Mouse (Mus musculus) kidney, adult 2 months (tissue): ENCODE measurements around the gene Cpt1a. TPM values are rescaled to one million over a fixed set of nuclear protein-coding genes. Genes with fewer than 3 reads are reported as not detected.

Experiments used
- DNase-seq: peaks from one replicate; pipeline ENCODE4 v3.0.0; 2021
- H3K27ac ChIP-seq: fragments of 200-500 bp; 2 replicates; pipeline ENCODE4 v1.5.1; 2012; ENCODE audit warnings: low read depth, low read length, control low read depth, inconsistent platforms; ENCODE audit not compliant: insufficient read depth
- H3K27me3 ChIP-seq: fragments of 200-500 bp; replicated peaks from 2 replicates; pipeline ENCODE4 v1.6.1; 2012; ENCODE audit warnings: mild to moderate bottlenecking, moderate library complexity, low read length, inconsistent platforms; ENCODE audit not compliant: control insufficient read depth, insufficient read depth
- H3K36me3 ChIP-seq: fragments of 200-500 bp; 2 replicates; pipeline ENCODE4 v1.6.1; 2012; ENCODE audit warnings: mild to moderate bottlenecking, moderate library complexity, low read length, inconsistent platforms; ENCODE audit not compliant: control insufficient read depth, insufficient read depth
- H3K4me1 ChIP-seq: fragments of 200-500 bp; 2 replicates; pipeline ENCODE4 v1.6.1; 2011; ENCODE audit warnings: low read length; ENCODE audit not compliant: control insufficient read depth, insufficient read depth
- H3K4me3 ChIP-seq: fragments of 200-500 bp; 2 replicates; pipeline ENCODE4 v1.5.1; 2011; ENCODE audit warnings: mild to moderate bottlenecking, low read depth, low read length, control low read depth; ENCODE audit not compliant: insufficient read depth
- CTCF ChIP-seq: fragments of 200-500 bp; conservative IDR thresholded peaks from 2 replicates; pipeline ENCODE4 v1.5.1; 2011; ENCODE audit warnings: low read depth, mild to moderate bottlenecking, control low read depth, low read length, moderate library complexity, mixed read lengths; ENCODE audit not compliant: insufficient read depth, insufficient read length
- POLR2A ChIP-seq: fragments of 200-500 bp; IDR thresholded peaks from one replicate; pipeline ENCODE4 v1.6.1; 2011; ENCODE audit warnings: low read depth, low read length, control low read depth
- WGBS: fragments of 180-500 bp; shearing (Covaris S2); methylation state at CpG from one replicate; pipeline ENCODE4 v1.1.7; 2018; 5-methylcytosine and 5-hydroxymethylcytosine counted together
- polyA plus RNA-seq: library from polyadenylated mRNA; depleted of rRNA; stranded (reverse); fragments of >200 nt; gene quantifications from 2 replicates; pipeline ENCODE4 v1.2.3, GENCODE M21; 2012

Gene Cpt1a
- polyA plus RNA-seq, 1 experiment, result 232 TPM

- WGBS, result 52% methylated on average over 8 of the region's 8 CpGs
- H3K4me1 ChIP-seq, result peaks cover 55% of the 10 kb centered on the region
- H3K36me3 ChIP-seq, result no peaks in the 10 kb centered on the region
- no peak overlapping the region for H3K27ac ChIP-seq
- TF ChIP-seq POLR2A, result no peak
- no peak for TF ChIP-seq CTCF
- H3K4me3 ChIP-seq, result no peak overlapping the region
- no peaks in the 10 kb centered on the region for H3K27me3 ChIP-seq
- DNase-seq, result no peak
These were observed 14.5 kb downstream of the Cpt1a start for GRCm38 (mm10) chr19:3336485-3337255.

- WGBS, result 83% methylated on average over 8 of the region's 8 CpGs
- Histone ChIP-seq H3K27me3 (no peaks in the 10 kb centered on the region), H3K4me1 (peaks cover 48% of the 10 kb centered on the region)
These were observed 17.1 kb downstream of the Cpt1a start for GRCm38 (mm10) chr19:3339187-3339586.

GRCm38 (mm10) chr19:3341021-3341420 lies 18.9 kb downstream of the Cpt1a start:
- no peak for TF ChIP-seq POLR2A
- TF ChIP-seq CTCF, result no peak
- WGBS, result 67% methylated on average over 3 of the region's 3 CpGs

More at GRCm38 (mm10) chr19:3339187-3339586, 17.1 kb downstream of the Cpt1a start:
- Histone ChIP-seq H3K36me3 (no peaks in the 10 kb centered on the region), H3K27ac (no peak overlapping the region), H3K4me3 (no peak overlapping the region)
- DNase-seq, result no peak
- TF ChIP-seq POLR2A (no peak), CTCF (no peak)

GRCm38 (mm10) chr19:3343929-3344328 lies 21.8 kb downstream of the Cpt1a start:
- no peaks in the 10 kb centered on the region for H3K27me3 ChIP-seq
- TF ChIP-seq POLR2A, result no peak
- no peak for TF ChIP-seq CTCF
- H3K27ac ChIP-seq, result peak overlapping the region; percentile 67; the same call in 1 of the 2 replicates
- no peak for DNase-seq
- H3K4me1 ChIP-seq, result peaks cover 28% of the 10 kb centered on the region
- WGBS, result 34% methylated on average over 3 of the region's 3 CpGs
- H3K36me3 ChIP-seq, result no peaks in the 10 kb centered on the region
- H3K4me3 ChIP-seq, result no peak overlapping the region

More at GRCm38 (mm10) chr19:3341021-3341420, 18.9 kb downstream of the Cpt1a start:
- DNase-seq, result no peak
- H3K36me3 ChIP-seq, result no peaks in the 10 kb centered on the region
- H3K27me3 ChIP-seq, result no peaks in the 10 kb centered on the region
- H3K4me3 ChIP-seq, result no peak overlapping the region
- peaks cover 48% of the 10 kb centered on the region for H3K4me1 ChIP-seq
- H3K27ac ChIP-seq, result no peak overlapping the region

- peak; percentile 84 for DNase-seq
- Histone ChIP-seq H3K27me3 (no peaks in the 10 kb centered on the region), H3K36me3 (peaks cover 2% of the 10 kb centered on the region; the same call in 1 of the 2 replicates), H3K27ac (peak overlapping the region; percentile 67), H3K4me3 (no peak overlapping the region), H3K4me1 (peaks cover 23% of the 10 kb centered on the region)
- 35% methylated on average over 8 of the region's 8 CpGs for WGBS
- TF ChIP-seq POLR2A (no peak), CTCF (no peak)
These were observed 22.8 kb downstream of the Cpt1a start for GRCm38 (mm10) chr19:3344636-3345544.

- WGBS, result 93% methylated on average over 1 of the region's 1 CpGs
- Histone ChIP-seq H3K4me3 (no peak overlapping the region), H3K27ac (no peak overlapping the region), H3K27me3 (no peaks in the 10 kb centered on the region), H3K4me1 (peaks cover 23% of the 10 kb centered on the region), H3K36me3 (peaks cover 2% of the 10 kb centered on the region; the same call in 1 of the 2 replicates)
- TF ChIP-seq CTCF (peak; percentile 26; the same call in 1 of the 2 replicates), POLR2A (no peak)
- DNase-seq, result no peak
These were observed 25.6 kb downstream of the Cpt1a start for GRCm38 (mm10) chr19:3347784-3348183.
